Mouse (Mus musculus): ENCODE measurements around the gene H2-DMb2.

GRCm38 (mm10) chr17:34121879-34122187 lies 21.3 kb upstream of the H2-DMb2 start:
- no peak for TF ChIP-seq CTCF (IDR thresholded peaks at IDR 0.05; ENCODE audit: borderline replicate concordance, insufficient read depth, low read depth, low read length)
- no peak for TF ChIP-seq POLR2A (IDR thresholded peaks at IDR 0.05; ENCODE audit: borderline replicate concordance, insufficient read depth, low read length)

Measured in cerebellum, adult 2 months (tissue).